Mouse (Mus musculus): ENCODE measurements around the gene Adgrb3.
"Not testable (repeated sequence)": the region's sequence is repeated elsewhere in the genome, so short reads cannot be mapped to it uniquely, and the experiment has no call there.

The Adgrb3 gene

DNA sequence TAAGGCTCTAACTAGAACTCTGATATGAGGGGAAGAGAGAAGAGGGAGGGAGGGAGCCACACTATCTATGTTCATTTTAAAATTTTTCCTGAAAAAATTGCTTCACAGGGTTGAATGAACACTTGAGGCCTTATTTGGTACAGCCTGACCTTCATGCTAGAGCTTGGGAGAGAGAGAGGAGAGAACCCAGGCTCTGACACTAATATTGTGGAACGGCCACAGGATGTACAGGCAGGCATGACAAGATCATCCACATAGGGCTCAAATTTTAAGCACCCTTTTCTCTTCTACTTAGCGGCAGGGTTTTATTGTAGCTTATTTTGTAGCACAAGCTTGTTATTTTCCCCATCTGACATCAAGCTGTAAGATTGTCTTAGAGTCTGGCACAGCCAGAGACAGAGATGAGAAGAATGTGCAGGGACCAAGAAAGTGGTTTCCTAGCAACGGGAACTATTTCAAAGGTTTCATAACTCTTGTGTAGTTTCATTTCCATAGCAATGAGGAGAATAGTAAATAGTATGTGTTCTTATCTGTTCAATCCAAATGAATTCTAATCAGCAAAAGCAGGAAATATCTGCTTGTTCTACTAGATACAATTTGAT lies 721.9 kb downstream of the Adgrb3 start:
- no peak for DNase-seq (ENCODE audit: low spot score)

DNA sequence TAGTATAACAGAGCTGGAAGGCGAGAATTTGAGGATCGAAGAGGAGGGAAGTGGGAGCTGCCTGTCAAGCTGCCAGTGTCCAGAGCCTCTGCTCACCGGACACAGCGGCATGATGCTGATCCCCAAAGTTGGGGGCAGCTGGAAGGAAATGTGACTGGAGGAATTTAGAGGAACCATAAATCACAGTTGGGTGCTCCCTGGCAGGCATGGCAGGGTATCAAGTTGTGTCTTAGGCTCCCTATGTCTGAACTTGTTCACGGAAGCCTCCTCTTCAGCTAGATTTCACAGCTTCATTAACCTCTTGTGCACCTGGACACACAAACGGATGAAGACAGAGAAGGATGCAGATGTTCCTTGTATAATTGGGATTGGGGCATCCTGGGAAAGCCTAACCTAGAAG lies 722.8 kb downstream of the Adgrb3 start:
- no peak for DNase-seq (ENCODE audit: low spot score)

DNA sequence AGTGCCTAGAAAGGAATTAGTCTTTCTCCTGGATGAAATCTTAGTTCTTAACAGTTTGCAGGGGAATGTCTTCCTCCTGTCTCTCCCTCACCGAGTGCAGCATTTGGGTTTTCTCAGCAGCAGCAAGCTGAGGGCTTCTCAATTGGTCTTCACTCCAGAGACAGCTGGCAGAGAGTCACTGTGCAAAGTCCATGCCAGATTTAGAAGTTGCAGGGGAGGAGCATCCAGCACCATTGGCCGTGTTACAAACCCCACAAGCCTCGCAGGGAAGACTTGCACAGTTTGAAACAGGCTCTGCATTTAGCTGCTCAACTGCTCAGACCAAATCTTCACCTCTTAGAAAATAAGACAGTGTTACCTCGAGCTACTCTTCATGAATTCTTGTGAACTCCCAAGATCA lies 724.1 kb downstream of the Adgrb3 start:
- DNase-seq (ENCODE audit: low spot score) = no peak

DNA sequence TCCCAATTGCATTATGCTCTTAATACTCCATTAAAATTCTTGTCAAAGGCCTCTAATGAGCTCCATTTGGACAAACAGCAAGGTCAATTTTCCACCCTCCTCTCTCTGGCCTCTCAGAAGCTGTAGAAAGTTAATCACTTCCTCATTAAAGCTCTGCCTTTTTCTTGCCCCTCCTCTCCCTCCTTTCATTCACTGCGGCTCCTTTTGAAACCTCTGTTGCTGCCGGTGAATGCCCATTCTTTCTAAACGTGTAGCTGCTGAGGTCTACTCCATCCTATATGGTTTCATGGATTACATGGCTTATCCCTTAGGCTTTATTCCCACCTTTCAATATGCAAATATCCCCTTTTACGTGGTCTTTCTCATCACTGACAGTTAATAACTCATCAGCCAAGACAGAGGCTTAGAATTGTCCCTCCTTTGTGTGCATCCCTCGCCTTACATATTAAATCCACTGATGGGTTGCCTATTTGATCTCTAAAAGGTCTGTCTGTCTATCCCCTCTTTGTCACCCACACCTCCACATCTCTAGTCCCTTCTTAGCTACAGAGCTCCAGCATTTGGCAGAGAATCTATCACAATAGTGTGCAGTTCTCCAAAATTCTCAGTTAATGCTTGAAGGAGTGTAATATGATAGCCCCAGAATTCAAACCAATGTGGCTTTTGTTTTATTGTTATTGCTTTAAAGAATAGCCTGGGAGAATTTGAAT lies 741.3 kb downstream of the Adgrb3 start:
- DNase-seq (ENCODE audit: low spot score) = no peak

DNA sequence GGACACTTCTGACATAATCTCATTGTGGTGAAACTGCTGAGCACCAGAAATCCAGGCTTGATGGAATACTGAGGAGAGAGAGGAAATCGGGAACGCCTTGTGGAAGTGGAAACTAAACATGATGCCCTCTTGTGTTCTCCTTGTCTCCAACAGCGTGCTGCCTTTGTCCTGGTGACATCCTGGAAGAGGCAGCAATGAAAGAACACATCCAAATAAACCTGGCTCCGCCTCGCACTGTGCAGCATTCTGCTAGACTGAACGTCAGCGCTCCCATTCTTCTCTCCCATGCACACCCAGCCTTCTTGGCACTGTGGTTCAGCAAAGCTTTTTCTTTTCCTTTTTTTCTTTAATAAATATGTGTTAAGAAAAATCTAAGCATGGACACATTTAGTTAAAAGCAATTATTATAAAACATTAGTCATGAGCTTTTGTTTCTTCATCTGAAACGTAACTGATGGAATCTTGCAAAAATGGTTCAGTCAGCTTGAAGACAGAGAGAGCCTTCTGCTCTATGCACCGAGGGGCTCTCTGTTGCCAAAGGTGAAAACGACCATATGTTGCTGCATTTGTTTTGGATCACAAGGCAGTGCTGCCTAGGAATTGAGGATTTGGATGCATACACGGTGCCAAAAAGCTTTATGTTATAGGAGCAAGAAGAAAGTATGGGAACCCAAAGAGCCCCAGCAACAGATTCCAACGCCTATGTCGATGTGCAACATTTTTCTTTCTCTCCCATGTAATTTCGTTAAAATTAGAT lies 743.7 kb downstream of the Adgrb3 start:
- no peak for DNase-seq (ENCODE audit: low spot score)

DNA sequence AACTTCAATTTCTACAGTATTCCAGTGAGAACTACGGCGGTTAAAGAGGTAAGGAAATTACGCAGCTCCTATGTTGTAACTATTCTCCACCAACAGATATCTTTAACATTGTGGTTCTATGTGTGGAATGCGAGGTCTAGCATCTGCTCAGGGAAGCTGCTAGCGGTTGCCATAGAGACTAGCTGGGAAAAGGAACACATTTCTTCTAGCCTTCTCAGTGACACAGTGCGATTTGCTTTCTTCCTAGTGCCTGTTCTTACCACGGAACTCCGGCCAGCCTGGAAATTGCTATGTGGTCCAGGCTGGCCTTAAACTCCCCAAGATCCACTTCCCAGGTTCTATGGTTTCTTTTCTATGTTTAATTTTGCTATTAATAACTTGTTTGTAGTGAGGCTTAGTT lies 747.1 kb downstream of the Adgrb3 start:
- no peak for DNase-seq (ENCODE audit: low spot score)

DNA sequence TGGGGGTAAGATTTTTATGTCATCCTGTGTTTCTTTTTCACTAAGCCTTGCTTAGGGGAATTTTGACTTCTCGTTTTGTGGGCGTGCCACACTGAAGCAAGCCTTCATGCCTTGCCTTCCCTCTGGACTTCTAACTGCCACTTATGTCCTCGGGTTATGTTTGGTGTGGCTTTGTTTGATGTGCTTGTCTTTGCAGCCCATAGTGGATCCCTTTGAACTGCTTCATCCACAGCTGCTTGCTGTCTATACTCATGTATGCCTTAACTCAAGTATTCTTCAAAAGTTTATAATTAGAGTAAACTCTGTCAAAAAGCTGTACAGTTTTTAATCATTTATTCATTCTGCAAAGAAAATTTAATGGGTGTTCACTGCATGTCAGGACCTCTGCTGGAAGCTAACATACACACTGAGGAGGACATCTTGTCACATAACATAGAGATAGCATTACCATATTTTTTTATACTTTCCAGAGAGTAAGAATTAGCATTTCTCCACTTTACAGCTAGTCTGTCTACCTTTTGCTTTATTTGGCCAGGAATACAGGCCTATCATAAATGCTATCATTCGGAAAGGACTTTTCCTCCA lies 748.1 kb downstream of the Adgrb3 start:
- DNase-seq (ENCODE audit: low spot score) = no peak

DNA sequence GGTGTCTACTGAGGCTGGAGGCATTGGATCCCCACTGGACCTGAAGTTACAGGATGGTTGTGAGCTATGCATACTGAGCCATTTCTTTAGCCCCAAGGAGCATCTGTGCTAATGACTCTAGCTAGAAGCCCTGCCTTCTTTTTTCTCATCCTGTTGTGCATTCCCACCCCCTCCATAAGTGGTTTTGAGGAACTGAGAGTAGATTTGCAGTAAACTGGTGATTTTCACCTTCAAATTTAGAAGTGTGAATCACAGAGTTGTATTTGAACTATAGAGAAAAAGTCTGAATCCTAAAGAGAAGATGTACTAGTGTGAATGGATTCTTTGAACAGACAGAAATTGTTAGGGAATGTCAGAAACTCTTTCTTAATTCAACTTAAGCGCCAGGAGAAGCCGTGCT lies 750.1 kb downstream of the Adgrb3 start:
- DNase-seq (ENCODE audit: low spot score) = no peak

DNA sequence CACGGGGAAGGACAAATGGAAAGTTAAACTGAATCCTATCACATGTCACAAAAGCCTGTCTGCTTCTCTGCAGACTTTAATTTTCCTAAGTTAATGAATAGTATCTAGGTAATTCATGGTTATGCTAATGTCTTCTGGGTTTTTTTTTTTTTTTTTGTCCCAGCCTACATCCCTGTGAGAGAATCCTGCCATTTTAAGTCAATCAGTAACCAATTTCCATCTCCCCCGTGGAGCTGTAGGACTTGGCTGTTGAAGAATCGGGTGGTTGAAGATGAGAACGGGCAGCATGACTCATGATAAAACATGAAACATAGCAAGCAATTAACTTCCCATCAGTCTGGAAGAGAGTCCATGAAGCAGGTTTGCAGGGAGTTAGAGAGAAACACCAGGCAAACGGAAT lies 753.6 kb downstream of the Adgrb3 start:
- no peak for DNase-seq (ENCODE audit: low spot score)

DNA sequence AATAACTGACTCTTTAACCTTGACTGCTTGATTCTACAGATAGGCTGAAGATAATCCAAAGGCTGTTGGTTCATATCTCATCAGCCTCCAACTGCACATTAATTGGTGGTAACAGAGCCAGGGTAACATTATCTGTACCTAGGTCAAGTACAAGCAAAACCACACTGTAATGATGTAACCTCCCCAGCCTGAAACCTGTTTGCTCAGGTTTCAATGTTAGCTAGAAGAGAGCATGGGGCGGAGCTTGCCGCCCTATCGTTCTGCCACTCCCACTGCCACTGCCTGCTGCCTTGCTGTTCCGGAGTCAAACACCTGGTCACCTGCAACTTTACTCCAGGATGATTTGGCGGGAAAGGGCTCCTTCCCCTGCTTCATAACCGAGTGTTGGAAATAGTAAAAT lies 765.5 kb downstream of the Adgrb3 start:
- no peak for DNase-seq (ENCODE audit: low spot score)

DNA sequence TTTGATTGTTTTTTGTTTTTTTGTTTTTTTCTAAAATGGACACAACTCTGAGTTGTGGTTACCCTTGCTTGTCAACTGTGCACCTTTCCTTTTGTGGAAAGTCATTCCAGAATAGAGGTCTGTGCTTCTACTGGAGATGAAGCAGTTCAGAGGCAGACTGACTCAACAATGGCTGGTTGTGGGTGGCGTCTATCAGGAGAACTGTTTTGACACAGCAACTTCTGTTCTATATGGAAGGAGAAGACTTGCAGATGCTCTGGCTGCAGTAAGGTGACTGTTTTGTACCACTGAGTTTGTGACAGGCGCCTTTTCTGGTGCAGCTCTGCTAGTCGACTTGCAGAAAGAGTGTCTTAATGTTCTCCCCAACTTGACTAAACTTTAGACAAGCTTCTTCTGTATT lies 768.6 kb downstream of the Adgrb3 start:
- no peak for DNase-seq (ENCODE audit: low spot score)

DNA sequence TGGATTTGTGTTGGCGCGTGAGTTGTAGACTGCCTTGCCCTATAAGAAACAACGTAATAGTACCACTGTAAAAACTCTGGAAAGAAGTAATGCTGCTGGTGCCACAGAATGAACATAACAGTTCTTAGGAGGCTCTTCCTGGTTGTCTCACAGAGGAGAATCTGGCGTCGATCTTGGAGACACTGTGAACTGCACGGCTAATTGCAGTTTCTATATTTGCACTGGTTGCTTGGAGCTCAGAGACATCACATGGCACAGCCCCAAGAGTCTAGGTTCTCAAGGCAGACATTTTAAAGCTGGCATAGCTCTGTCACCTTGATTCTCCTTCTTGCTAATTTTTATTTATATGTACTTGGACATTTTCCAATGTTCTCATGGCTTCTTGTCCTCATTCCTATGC lies 769.3 kb downstream of the Adgrb3 start:
- DNase-seq (ENCODE audit: low spot score) = no peak

DNA sequence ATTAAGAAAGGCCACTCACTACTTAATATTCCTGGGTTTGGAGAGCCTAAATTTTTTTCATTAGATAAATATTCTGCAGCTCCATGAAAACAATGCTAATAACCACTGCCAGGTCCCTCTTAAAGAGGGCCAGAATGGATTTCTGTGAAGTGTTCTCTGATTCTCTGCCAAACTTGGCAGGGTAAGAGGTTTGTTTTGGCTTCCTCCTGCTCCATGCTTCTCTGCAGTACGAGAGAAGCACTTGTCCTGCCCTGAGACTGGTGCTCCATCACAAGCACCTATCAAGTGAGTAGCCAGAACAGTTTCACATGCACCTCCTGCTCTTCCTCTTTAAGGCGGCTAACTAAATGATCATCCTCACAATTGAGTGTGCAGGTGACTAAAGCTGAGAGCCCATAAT lies 771.9 kb downstream of the Adgrb3 start:
- DNase-seq (ENCODE audit: low spot score) = no peak

DNA sequence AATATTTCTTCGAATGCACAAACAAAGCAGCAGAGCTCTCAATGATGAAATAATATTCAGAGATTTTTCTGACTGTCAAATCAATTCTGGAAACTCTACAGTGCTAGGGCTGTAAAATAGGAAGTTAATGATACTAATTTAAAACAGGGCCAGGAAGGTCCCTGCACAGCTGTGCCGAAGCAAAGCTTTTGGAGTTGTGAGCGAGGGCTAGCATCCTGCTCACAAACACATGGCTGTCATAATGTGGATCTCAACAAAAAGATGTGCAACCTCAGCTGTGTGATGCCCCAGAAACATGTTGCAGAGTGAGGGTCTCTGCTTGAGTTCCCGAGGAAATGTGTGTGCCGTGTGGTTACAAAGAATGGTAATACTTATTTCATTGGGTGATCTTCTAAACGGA lies 772.3 kb downstream of the Adgrb3 start:
- no peak for DNase-seq (ENCODE audit: low spot score)

DNA sequence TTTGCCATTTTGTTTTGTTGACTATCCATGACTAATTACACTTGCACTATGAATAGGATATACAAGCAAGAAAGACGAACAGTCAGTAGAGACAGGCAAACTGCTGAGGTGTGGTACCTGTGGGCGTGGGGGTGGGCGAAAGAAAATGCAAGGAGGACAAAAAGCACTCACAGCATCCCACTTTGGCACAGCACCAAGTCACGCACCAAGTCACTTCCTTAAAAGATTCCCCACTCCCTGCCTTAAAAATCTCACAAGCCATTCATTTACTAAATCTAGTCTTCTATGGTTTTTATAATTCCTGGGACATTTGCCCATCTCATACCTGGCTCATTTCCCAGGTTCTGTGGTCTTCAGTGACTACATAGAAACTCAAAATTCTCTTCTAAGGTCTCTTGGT lies 787.4 kb downstream of the Adgrb3 start:
- DNase-seq (ENCODE audit: low spot score) = no peak

DNA sequence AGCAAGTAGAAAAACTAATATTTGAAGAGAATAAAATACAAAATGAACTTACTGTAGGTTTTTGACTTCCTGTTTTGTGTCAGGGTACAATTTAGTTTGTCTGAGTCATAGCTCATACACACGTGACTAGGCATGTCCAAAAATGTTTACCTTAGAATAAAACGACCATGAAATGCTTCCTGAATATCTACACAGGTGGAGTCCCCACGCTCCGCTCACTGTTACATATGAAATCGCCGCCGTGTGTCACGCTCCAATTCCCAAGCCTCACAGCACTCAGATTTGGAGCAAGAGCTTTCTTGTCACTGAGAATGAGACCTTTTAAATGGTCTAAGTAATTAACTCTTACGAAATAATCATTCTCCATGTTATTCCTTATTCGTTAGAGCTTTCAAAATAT lies 795.3 kb downstream of the Adgrb3 start:
- DNase-seq (ENCODE audit: low spot score) = no peak

DNA sequence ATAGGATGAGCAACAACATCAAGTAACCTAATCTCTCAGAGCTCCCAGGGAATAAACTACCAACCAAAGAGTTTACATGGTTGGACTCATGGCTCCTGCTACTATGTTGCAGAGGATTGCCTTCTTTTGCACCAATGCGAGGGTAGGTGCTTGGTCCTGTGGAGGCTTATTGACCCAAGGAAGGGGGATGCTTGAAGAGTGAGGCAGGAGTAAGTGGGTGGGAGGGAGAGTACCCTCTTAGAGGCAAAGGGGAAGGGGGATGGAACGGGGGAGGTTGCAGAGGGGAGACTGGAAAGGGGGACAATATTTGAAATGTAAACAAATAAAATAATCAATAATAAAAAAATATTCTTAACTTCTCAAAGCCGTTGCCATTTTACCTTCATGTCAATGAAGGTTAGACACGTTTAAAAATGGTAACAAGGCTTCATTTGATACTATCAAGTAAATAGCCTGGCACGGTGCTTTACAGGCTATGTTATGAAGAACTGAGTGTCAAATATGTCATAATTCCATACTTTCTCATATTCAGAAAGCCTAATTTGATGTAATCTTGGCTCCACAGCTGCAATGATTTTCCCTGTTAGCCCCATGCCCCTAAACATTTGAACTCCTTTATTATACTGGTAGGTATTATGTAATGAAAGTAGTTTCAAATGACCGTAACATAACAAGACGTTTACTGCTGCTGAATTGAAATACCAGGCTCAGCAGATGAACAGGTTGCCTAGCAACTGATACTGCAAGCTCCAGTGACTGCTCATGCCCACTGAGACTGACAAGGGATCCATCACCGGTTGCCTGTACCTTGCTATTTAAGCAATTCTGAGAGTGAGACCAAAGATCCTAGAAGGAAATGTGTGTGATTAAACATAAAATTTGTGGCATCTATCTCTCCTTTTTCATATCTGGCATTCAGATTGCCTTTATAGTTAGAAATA lies 796.1 kb downstream of the Adgrb3 start:
- DNase-seq (ENCODE audit: low spot score) = no peak

DNA sequence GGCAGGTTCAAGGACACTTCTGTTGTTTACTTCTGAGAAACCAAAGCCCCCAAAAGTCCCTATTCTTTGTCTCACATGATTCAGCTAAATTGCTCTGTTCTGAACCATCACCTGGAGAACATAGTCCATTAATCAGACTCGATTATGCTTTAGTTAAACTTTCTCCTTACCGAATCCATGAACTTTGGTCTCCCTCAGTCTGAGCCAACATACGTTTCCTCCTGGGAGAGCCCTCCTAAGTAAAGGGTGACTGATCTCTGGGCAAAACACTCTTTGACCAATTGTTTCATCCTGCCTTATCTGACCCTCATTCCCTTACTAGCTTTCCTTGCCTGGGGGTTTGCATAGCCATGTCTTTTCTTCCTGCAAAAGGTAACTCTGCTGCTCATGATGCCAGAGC lies 806.4 kb downstream of the Adgrb3 start:
- DNase-seq (ENCODE audit: low spot score) = no peak

DNA sequence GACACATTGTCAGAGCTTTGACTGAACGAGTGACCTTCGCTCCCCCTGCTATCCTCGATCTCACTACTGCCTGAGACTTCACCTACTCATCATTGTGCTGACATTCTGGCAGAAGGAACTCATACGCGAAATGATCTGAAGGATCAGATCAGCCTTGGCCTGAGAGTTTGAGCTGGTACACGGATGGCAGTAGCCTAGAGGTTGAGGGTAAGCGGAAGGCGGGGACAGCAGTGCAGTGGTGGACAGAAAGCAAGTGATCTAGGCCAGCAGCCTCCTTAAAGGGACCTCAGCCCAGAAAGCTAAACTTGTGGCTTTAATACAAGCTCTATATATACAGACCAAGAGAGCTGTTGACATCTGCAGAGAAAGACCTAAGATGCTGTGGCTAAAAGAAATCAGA lies 811.7 kb downstream of the Adgrb3 start:
- not testable (repeated sequence) for DNase-seq (ENCODE audit: low spot score)
